Mouse (Mus musculus): ENCODE measurements at regions not wholly inside any gene's neighbourhood (a gene's known extent, or its start where the extent isn't known, plus 50 kb on each side); places are given as distances from the start of the nearest gene placed in this dataset.

DNA sequence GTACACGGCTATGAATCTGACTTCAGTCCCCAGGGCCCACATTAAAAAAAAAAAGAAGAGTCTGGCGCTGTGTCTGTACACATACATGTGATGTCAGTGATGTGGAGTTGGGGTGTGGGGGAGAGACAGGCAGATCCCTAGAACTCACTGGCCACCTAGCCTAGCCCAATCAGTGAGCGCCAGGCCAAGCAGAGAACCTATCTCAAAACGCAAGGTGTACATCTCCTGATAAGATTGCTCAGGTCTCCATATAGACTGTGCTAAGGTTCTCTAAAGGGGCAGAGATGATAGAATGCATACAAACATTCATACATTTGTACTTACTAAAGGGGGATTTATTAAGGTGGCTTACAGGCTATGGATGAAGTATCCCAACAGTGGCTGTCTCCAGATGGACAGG lies 225.5 kb upstream of the Hs6st1 start:
- TF ChIP-seq CTCF (IDR thresholded peaks at IDR 0.05; ENCODE audit: borderline replicate concordance, insufficient read depth, low read depth, low read length) (no peak), POLR2A (IDR thresholded peaks at IDR 0.05; ENCODE audit: borderline replicate concordance, insufficient read depth, low read length) (no peak)

DNA sequence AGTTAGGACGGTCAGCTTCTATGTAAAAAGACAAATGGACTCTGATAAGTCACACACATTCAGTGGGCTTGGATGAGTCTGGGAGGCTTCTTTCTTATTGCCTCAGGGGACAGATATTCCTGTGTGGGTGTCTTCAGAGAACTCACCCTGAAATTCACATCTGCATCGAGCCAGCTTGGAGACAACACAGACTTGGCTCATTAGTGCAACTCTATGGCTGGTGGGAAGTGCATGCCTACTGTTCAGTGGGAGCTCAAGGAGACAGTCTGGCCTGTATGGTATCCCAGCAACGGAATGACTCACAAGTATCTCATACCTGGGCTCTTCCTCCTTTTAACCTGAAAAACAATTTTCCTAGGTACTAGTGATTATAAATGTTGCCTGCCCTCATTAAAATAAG lies 224.6 kb upstream of the Hs6st1 start:
- DNase-seq = no peak
- no peaks in the 10 kb centered on the region for H3K4me1 ChIP-seq (ENCODE audit: control insufficient read depth, insufficient read depth, low read length)
- 0 out of 2 replicates have a peak, but pooled peaks cover 2% of the 10 kb centered on the region for H3K27me3 ChIP-seq (ENCODE audit: control insufficient read depth, insufficient read depth, low read length)
- H3K27ac ChIP-seq (ENCODE audit: insufficient read depth, low read length) = no peak overlapping the region
- no peak overlapping the region for H3K4me3 ChIP-seq (replicated peaks; ENCODE audit: insufficient read depth, low read depth, low read length)
- no peak for TF ChIP-seq POLR2A (IDR thresholded peaks at IDR 0.05; ENCODE audit: borderline replicate concordance, insufficient read depth, low read length)
- TF ChIP-seq CTCF (IDR thresholded peaks at IDR 0.05; ENCODE audit: borderline replicate concordance, insufficient read depth, low read depth, low read length) = no peak
- 87% methylated on average over 3 of the region's 3 CpGs for WGBS

More for the DNA sequence above, 225.5 kb upstream of the Hs6st1 start:
- Histone ChIP-seq H3K4me3 (replicated peaks; ENCODE audit: insufficient read depth, low read depth, low read length) (no peak overlapping the region), H3K27me3 (ENCODE audit: control insufficient read depth, insufficient read depth, low read length) (0 out of 2 replicates have a peak, but pooled peaks cover 2% of the 10 kb centered on the region), H3K27ac (ENCODE audit: insufficient read depth, low read length) (no peak overlapping the region), H3K4me1 (ENCODE audit: control insufficient read depth, insufficient read depth, low read length) (no peaks in the 10 kb centered on the region)
- WGBS = 93% methylated on average over 4 of the region's 4 CpGs
- no peak for DNase-seq

DNA sequence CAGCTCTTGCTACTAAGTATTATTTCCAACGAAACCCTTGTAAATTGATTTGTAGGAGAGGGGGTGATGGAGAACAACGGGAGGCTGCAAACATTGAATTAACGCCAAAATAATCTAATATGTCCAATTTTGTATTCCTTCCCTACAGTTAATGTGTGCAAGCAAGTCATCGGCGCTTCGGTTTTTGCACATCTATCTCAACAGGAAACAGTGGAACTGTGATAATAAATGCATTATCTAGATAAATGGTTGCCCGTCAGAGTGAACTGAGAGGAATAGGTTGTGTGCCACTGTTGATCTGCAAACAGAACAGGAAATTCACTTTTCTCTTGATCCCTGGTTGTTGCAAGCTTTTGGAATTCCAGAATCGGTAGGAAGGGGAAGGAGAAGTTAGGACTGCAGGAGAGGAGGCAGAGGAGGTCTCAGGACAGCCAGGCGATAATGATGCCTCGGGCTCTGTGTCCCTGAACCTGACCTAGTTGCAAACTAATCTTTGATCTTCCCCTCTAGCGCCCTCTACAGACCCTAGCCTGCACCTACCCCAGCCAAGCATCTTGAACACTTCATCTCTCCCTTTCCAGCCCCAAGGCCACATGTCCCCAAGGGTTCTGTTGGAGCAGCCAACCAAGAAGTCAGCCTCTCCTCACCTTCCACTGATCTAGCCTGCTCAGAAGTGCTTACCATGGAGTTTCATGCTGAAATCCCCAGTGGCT lies 221.8 kb upstream of the Hs6st1 start:
- Histone ChIP-seq H3K27me3 (ENCODE audit: control insufficient read depth, insufficient read depth, low read length) (no peaks in the 10 kb centered on the region), H3K4me3 (replicated peaks; ENCODE audit: insufficient read depth, low read depth, low read length) (no peak overlapping the region), H3K4me1 (ENCODE audit: control insufficient read depth, insufficient read depth, low read length) (no peaks in the 10 kb centered on the region; the same call in 1 of the 2 replicates), H3K27ac (ENCODE audit: insufficient read depth, low read length) (no peak overlapping the region)
- WGBS = 73% methylated on average over 11 of the region's 11 CpGs
- DNase-seq = peak; percentile 18 to 32
- peak; percentile 49; the same call in 1 of the 2 replicates for TF ChIP-seq CTCF (IDR thresholded peaks at IDR 0.05; ENCODE audit: borderline replicate concordance, insufficient read depth, low read depth, low read length)
- TF ChIP-seq POLR2A (IDR thresholded peaks at IDR 0.05; ENCODE audit: borderline replicate concordance, insufficient read depth, low read length) = no peak

DNA sequence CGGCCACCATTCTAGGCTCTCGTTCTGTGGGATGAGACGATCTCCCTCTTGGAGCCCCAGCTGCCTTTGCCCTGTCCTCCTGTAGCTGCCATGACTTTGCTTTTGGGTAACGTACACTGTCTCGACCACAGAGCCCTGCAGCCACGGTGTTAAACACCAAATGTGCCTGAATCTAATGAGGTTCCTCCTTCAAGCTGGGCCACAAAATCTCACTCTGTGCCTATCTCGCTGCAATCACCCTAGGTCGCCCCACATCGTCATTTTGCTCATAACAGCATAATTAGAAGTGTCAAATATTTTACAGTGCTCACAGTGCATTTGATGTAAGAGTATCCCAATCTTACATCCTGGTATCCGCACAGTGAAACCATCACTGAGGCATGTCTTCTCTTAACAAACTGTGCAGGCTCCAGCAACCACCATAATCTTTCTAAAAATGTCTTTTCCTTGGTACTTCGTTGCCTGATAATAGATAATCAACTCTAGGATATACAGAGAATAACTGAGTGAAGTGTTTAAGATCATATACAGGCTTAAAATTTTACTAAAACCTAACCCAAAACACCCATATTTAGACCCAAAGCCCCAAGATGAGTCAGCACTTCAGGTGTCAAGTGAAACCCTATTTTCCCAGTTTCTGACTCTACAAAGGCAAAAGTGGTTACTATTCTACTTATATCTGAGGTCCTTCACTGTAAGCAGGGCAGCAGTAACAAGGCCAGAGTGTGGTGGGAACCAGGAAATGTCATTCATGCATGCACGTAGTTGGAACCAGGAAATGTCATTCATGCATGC lies 219.8 kb upstream of the Hs6st1 start:
- Histone ChIP-seq H3K27me3 (ENCODE audit: control insufficient read depth, insufficient read depth, low read length) (no peaks in the 10 kb centered on the region), H3K4me1 (ENCODE audit: control insufficient read depth, insufficient read depth, low read length) (no peaks in the 10 kb centered on the region; the same call in 1 of the 2 replicates), H3K4me3 (replicated peaks; ENCODE audit: insufficient read depth, low read depth, low read length) (no peak overlapping the region), H3K27ac (ENCODE audit: insufficient read depth, low read length) (no peak overlapping the region)
- DNase-seq = no peak
- TF ChIP-seq CTCF (IDR thresholded peaks at IDR 0.05; ENCODE audit: borderline replicate concordance, insufficient read depth, low read depth, low read length) (no peak), POLR2A (IDR thresholded peaks at IDR 0.05; ENCODE audit: borderline replicate concordance, insufficient read depth, low read length) (no peak)
- 91% methylated on average over 12 of the region's 12 CpGs for WGBS

DNA sequence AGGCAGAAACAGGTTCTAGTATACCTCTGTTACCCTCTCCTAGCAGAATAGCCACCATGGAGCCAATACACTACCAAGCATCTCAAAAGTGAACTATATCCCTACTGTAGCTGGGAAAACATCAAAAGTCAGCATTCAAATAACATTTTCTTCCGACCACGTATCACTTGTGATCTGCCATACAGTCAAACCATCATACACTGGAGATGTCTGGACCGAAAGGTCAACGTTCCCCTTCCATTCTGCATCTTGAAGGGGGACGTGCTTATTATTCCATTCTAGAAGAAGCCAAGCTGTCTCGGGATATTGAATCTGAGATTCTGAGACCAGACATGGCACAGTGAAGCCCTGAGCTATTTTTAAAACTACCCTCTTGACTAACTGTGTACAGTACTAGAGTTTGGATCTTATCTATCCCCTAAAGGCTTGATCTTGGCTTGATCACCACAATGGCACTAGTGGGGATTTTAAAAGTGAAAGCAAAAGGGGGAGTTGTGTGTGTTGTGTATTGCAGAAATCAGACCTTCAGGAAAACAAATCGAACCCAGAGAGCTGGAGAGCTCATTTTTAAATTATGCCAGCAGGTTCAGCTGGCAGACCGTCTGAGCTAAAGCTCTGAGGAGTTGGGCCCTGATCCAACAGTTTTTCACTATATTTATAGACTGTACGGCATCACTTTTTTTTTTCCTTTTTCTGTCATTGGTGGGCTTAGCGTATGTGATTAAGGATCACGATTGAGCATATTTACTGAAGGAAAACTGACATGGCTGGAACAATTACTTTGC lies 218.6 kb upstream of the Hs6st1 start:
- TF ChIP-seq CTCF (IDR thresholded peaks at IDR 0.05; ENCODE audit: borderline replicate concordance, insufficient read depth, low read depth, low read length) (no peak), POLR2A (IDR thresholded peaks at IDR 0.05; ENCODE audit: borderline replicate concordance, insufficient read depth, low read length) (no peak)
- Histone ChIP-seq H3K27ac (ENCODE audit: insufficient read depth, low read length) (no peak overlapping the region), H3K4me3 (replicated peaks; ENCODE audit: insufficient read depth, low read depth, low read length) (no peak overlapping the region), H3K4me1 (ENCODE audit: control insufficient read depth, insufficient read depth, low read length) (no peaks in the 10 kb centered on the region; the same call in 1 of the 2 replicates), H3K27me3 (ENCODE audit: control insufficient read depth, insufficient read depth, low read length) (no peaks in the 10 kb centered on the region)
- WGBS = 41% methylated on average over 11 of the region's 11 CpGs
- peak in 1 of 2 experiments; percentile 25 for DNase-seq

DNA sequence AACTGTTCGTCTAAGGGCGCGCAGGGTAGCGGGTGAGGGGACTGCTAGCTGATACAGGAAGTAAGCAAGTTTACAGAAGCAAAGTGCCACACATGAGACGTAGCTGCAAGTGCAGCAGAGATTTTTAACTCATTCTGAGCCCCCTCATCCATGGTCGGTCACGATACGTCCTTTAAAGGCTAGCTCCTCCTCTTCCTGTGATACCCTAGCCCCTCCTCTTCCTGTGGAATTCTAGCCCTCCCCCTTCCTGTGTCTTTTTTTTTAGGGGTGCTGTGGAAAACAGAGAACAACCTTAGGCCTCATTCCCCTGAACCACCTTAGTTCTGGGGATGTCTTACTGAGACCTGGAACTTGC lies 218.0 kb upstream of the Hs6st1 start:
- DNase-seq = no peak
- 81% methylated on average over 8 of the region's 8 CpGs for WGBS
- no peak overlapping the region for H3K4me3 ChIP-seq (replicated peaks; ENCODE audit: insufficient read depth, low read depth, low read length)
- no peaks in the 10 kb centered on the region for H3K27me3 ChIP-seq (ENCODE audit: control insufficient read depth, insufficient read depth, low read length)
- H3K27ac ChIP-seq (ENCODE audit: insufficient read depth, low read length) = no peak overlapping the region
- TF ChIP-seq CTCF (IDR thresholded peaks at IDR 0.05; ENCODE audit: borderline replicate concordance, insufficient read depth, low read depth, low read length) (no peak), POLR2A (IDR thresholded peaks at IDR 0.05; ENCODE audit: borderline replicate concordance, insufficient read depth, low read length) (no peak)
- H3K4me1 ChIP-seq (ENCODE audit: control insufficient read depth, insufficient read depth, low read length) = no peaks in the 10 kb centered on the region; the same call in 1 of the 2 replicates

DNA sequence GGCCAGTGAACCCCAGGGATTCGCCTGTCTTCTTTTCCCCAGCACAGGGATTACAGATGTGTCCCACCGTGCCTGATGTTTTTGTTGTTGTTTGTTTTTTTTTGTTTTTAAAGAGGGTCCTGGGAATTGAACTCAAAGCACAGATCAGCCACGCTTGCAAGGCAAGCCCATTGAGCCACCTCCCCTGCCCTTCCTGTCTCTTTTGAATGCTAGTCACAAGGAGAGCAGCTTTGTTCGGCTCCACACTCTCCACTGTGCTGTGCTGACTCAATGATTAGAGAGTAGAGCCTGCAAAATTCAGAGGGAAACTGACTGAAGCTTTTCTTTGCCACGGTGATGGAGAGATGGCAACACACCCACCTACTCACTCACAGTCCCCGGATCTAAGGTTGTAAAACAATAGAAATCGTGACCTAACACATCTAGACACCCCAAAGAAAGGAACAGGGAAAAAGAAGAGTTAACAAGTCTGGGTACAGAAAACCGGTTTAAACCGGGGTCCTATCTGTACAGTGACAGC lies 217.6 kb upstream of the Hs6st1 start:
- Histone ChIP-seq H3K27me3 (ENCODE audit: control insufficient read depth, insufficient read depth, low read length) (no peaks in the 10 kb centered on the region), H3K4me3 (replicated peaks; ENCODE audit: insufficient read depth, low read depth, low read length) (no peak overlapping the region), H3K27ac (ENCODE audit: insufficient read depth, low read length) (no peak overlapping the region), H3K4me1 (ENCODE audit: control insufficient read depth, insufficient read depth, low read length) (no peaks in the 10 kb centered on the region; the same call in 1 of the 2 replicates)
- DNase-seq = no peak
- no peak for TF ChIP-seq POLR2A (IDR thresholded peaks at IDR 0.05; ENCODE audit: borderline replicate concordance, insufficient read depth, low read length)
- no peak for TF ChIP-seq CTCF (IDR thresholded peaks at IDR 0.05; ENCODE audit: borderline replicate concordance, insufficient read depth, low read depth, low read length)
- 80% methylated on average over 9 of the region's 9 CpGs for WGBS
